Mouse (Mus musculus): ENCODE measurements around the gene Kalrn. TPM values are rescaled to one million over a fixed set of nuclear protein-coding genes. Genes with fewer than 3 reads are reported as not detected.

The Kalrn gene
- polyA plus RNA-seq, 1 experiment from 2014 or later = 10.0 TPM

GRCm38 (mm10) chr16:34003566-34004127 is 569.7 kb downstream of the Kalrn start:
- Histone ChIP-seq H3K36me3 (replicated peaks) (no peaks in the 10 kb centered on the region), H3K9me3 (replicated peaks) (no peaks in the 10 kb centered on the region), H3K27me3 (no peaks in the 10 kb centered on the region), H3K4me3 (replicated peaks) (no peak overlapping the region), H3K4me2 (no peak overlapping the region), H3K9ac (no peak overlapping the region), H3K27ac (replicated peaks) (no peak overlapping the region), H3K4me1 (replicated peaks) (no peaks in the 10 kb centered on the region; the same call in 1 of the 2 replicates)
- WGBS (ENCODE audit: insufficient replicate concordance) = 61% methylated on average over 10 of the region's 10 CpGs
- no peak for ATAC-seq (ENCODE audit: insufficient read depth)

GRCm38 (mm10) chr16:34000715-34001114 is 572.6 kb downstream of the Kalrn start:
- H3K4me1 ChIP-seq (replicated peaks) = peaks cover 3% of the 10 kb centered on the region; the same call in 1 of the 2 replicates
- H3K9ac ChIP-seq = no peak overlapping the region
- H3K27ac ChIP-seq (replicated peaks) = no peak overlapping the region
- no peak overlapping the region for H3K4me2 ChIP-seq
- WGBS (ENCODE audit: insufficient replicate concordance) = 62% methylated on average over 8 of the region's 8 CpGs
- no peaks in the 10 kb centered on the region for H3K9me3 ChIP-seq (replicated peaks)
- peaks cover 4% of the 10 kb centered on the region; the same call in 1 of the 2 replicates for H3K27me3 ChIP-seq
- H3K4me3 ChIP-seq (replicated peaks) = no peak overlapping the region
- no peaks in the 10 kb centered on the region for H3K36me3 ChIP-seq (replicated peaks)
- no peak for ATAC-seq (ENCODE audit: insufficient read depth)

- Histone ChIP-seq H3K9ac (no peak overlapping the region), H3K27me3 (peaks cover 4% of the 10 kb centered on the region; the same call in 1 of the 2 replicates), H3K4me3 (replicated peaks) (no peak overlapping the region), H3K9me3 (replicated peaks) (no peaks in the 10 kb centered on the region), H3K27ac (replicated peaks) (no peak overlapping the region), H3K4me2 (no peak overlapping the region), H3K36me3 (replicated peaks) (no peaks in the 10 kb centered on the region), H3K4me1 (replicated peaks) (peaks cover 5% of the 10 kb centered on the region; the same call in 1 of the 2 replicates)
- 27% methylated on average over 3 of the region's 3 CpGs for WGBS (ENCODE audit: insufficient replicate concordance)
- ATAC-seq (ENCODE audit: insufficient read depth) = no peak
These were observed 573.9 kb downstream of the Kalrn start for GRCm38 (mm10) chr16:33999388-33999787.

- 65% methylated on average over 6 of the region's 6 CpGs for WGBS (ENCODE audit: insufficient replicate concordance)
- H3K4me2 ChIP-seq = no peak overlapping the region
- no peak for ATAC-seq (ENCODE audit: insufficient read depth)
These were observed 575.3 kb downstream of the Kalrn start for GRCm38 (mm10) chr16:33998011-33998410.

GRCm38 (mm10) chr16:33996030-33996429 is 577.3 kb downstream of the Kalrn start:
- Histone ChIP-seq H3K36me3 (replicated peaks) (no peaks in the 10 kb centered on the region), H3K9ac (no peak overlapping the region), H3K27ac (replicated peaks) (no peak overlapping the region), H3K4me1 (replicated peaks) (peaks cover 5% of the 10 kb centered on the region; the same call in 1 of the 2 replicates), H3K9me3 (replicated peaks) (no peaks in the 10 kb centered on the region), H3K4me2 (no peak overlapping the region), H3K27me3 (peaks cover 4% of the 10 kb centered on the region; the same call in 1 of the 2 replicates), H3K4me3 (replicated peaks) (no peak overlapping the region)
- ATAC-seq (ENCODE audit: insufficient read depth) = no peak
- 1% methylated on average over 5 of the region's 5 CpGs for WGBS (ENCODE audit: insufficient replicate concordance)

More at GRCm38 (mm10) chr16:33998011-33998410, 575.3 kb downstream of the Kalrn start:
- Histone ChIP-seq H3K9ac (no peak overlapping the region), H3K36me3 (replicated peaks) (no peaks in the 10 kb centered on the region), H3K4me1 (replicated peaks) (peaks cover 5% of the 10 kb centered on the region; the same call in 1 of the 2 replicates), H3K9me3 (replicated peaks) (no peaks in the 10 kb centered on the region), H3K27me3 (peaks cover 4% of the 10 kb centered on the region; the same call in 1 of the 2 replicates), H3K27ac (replicated peaks) (no peak overlapping the region), H3K4me3 (replicated peaks) (no peak overlapping the region)

GRCm38 (mm10) chr16:33995496-33995895 is 577.8 kb downstream of the Kalrn start:
- WGBS (ENCODE audit: insufficient replicate concordance) = 59% methylated on average over 3 of the region's 3 CpGs
- Histone ChIP-seq H3K4me1 (replicated peaks) (peaks cover 5% of the 10 kb centered on the region; the same call in 1 of the 2 replicates), H3K27me3 (peaks cover 4% of the 10 kb centered on the region; the same call in 1 of the 2 replicates), H3K27ac (replicated peaks) (no peak overlapping the region), H3K9me3 (replicated peaks) (no peaks in the 10 kb centered on the region), H3K36me3 (replicated peaks) (no peaks in the 10 kb centered on the region), H3K4me3 (replicated peaks) (no peak overlapping the region), H3K9ac (no peak overlapping the region), H3K4me2 (no peak overlapping the region)
- no peak for ATAC-seq (ENCODE audit: insufficient read depth)

GRCm38 (mm10) chr16:33994321-33994720 is 579.0 kb downstream of the Kalrn start:
- Histone ChIP-seq H3K27ac (replicated peaks) (no peak overlapping the region), H3K9me3 (replicated peaks) (no peaks in the 10 kb centered on the region), H3K9ac (no peak overlapping the region), H3K27me3 (peaks cover 4% of the 10 kb centered on the region; the same call in 1 of the 2 replicates), H3K4me1 (replicated peaks) (peaks cover 5% of the 10 kb centered on the region; the same call in 1 of the 2 replicates), H3K36me3 (replicated peaks) (no peaks in the 10 kb centered on the region), H3K4me2 (no peak overlapping the region), H3K4me3 (replicated peaks) (no peak overlapping the region)
- ATAC-seq (ENCODE audit: insufficient read depth) = no peak
- WGBS (ENCODE audit: insufficient replicate concordance) = 68% methylated on average over 6 of the region's 6 CpGs

- no peak overlapping the region for H3K27ac ChIP-seq (replicated peaks)
- H3K4me3 ChIP-seq (replicated peaks) = no peak overlapping the region
- H3K36me3 ChIP-seq (replicated peaks) = no peaks in the 10 kb centered on the region
- no peak overlapping the region for H3K9ac ChIP-seq
- H3K4me2 ChIP-seq = no peak overlapping the region
- H3K27me3 ChIP-seq = no peaks in the 10 kb centered on the region
- no peaks in the 10 kb centered on the region for H3K9me3 ChIP-seq (replicated peaks)
- WGBS (ENCODE audit: insufficient replicate concordance) = 62% methylated on average over 4 of the region's 4 CpGs
- H3K4me1 ChIP-seq (replicated peaks) = peaks cover 2% of the 10 kb centered on the region; the same call in 1 of the 2 replicates
- no peak for ATAC-seq (ENCODE audit: insufficient read depth)
These were observed 582.6 kb downstream of the Kalrn start for GRCm38 (mm10) chr16:33990712-33991111.

GRCm38 (mm10) chr16:33989106-33989505 is 584.2 kb downstream of the Kalrn start:
- H3K36me3 ChIP-seq (replicated peaks) = no peaks in the 10 kb centered on the region
- no peak overlapping the region for H3K9ac ChIP-seq
- no peak for ATAC-seq (ENCODE audit: insufficient read depth)
- no peak overlapping the region for H3K4me3 ChIP-seq (replicated peaks)
- H3K4me2 ChIP-seq = no peak overlapping the region
- no peaks in the 10 kb centered on the region for H3K27me3 ChIP-seq
- no peaks in the 10 kb centered on the region for H3K9me3 ChIP-seq (replicated peaks)
- H3K4me1 ChIP-seq (replicated peaks) = no peaks in the 10 kb centered on the region
- H3K27ac ChIP-seq (replicated peaks) = no peak overlapping the region
- WGBS (ENCODE audit: insufficient replicate concordance) = 76% methylated on average over 1 of the region's 1 CpGs

GRCm38 (mm10) chr16:33988358-33989012 is 584.8 kb downstream of the Kalrn start:
- H3K4me2 ChIP-seq = no peak overlapping the region
- no peak overlapping the region for H3K27ac ChIP-seq (replicated peaks)
- H3K27me3 ChIP-seq = no peaks in the 10 kb centered on the region
- H3K9me3 ChIP-seq (replicated peaks) = no peaks in the 10 kb centered on the region
- no peak overlapping the region for H3K4me3 ChIP-seq (replicated peaks)
- no peak overlapping the region for H3K9ac ChIP-seq
- 44% methylated on average over 17 of the region's 17 CpGs for WGBS (ENCODE audit: insufficient replicate concordance)
- no peaks in the 10 kb centered on the region for H3K4me1 ChIP-seq (replicated peaks)
- no peak for ATAC-seq (ENCODE audit: insufficient read depth)
- no peaks in the 10 kb centered on the region for H3K36me3 ChIP-seq (replicated peaks)

- Histone ChIP-seq H3K4me2 (no peak overlapping the region), H3K9me3 (replicated peaks) (no peaks in the 10 kb centered on the region), H3K36me3 (replicated peaks) (no peaks in the 10 kb centered on the region), H3K9ac (no peak overlapping the region), H3K27me3 (no peaks in the 10 kb centered on the region), H3K4me1 (replicated peaks) (no peaks in the 10 kb centered on the region), H3K4me3 (replicated peaks) (no peak overlapping the region), H3K27ac (replicated peaks) (no peak overlapping the region)
- 65% methylated on average over 7 of the region's 7 CpGs for WGBS (ENCODE audit: insufficient replicate concordance)
- no peak for ATAC-seq (ENCODE audit: insufficient read depth)
These were observed 586.3 kb downstream of the Kalrn start for GRCm38 (mm10) chr16:33986993-33987392.
